In the genomic region with DNA sequence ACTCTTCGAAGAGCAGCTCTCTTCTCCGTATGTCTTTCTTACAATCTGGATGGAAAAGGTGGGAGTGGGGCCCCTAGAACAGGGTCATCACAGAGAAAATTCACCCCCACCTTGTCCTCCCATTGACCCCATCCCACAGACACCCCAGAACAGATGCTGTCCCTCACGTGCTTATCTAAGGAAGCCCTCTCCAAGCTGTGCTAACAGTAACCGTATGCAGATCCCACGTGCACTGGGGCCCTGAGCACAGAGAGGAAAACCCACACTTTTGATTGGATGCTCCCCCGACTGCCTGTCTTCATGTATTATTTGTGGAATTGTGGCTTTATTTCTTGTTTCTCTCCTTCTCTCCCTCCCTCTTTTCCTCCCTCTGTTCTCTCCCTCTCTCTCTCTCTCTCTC, we compare ENCODE assay signal across 20 mouse cellular contexts.
DNase-seq lines count a peak whose midpoint lies in the region; ATAC-seq and TF ChIP-seq lines count a peak whose summit lies in the region.
"Had no signal": no experiment of that assay in that cellular context is flagged by ENCODE, and none has a peak within 500 bp of the region (broad histone marks: within the 10 kb centered on the region; RNA-seq: fewer than 3 reads in every experiment).

No protein-coding gene starts in this region.

- no peak overlapping the region for H3K9ac ChIP-seq in intestine, embryonic 14.5 days (ENCODE audit: low read length)
- no peak overlapping the region for H3K9ac ChIP-seq in intestine, postnatal 0 days (ENCODE audit: low read depth, low read length)
- H3K9ac ChIP-seq in embryonic facial prominence, embryonic 15.5 days = no peak overlapping the region
- H3K9ac ChIP-seq in limb, embryonic 11.5 days (ENCODE audit: low read length) = no peak overlapping the region
- H3K9ac ChIP-seq: forebrain, embryonic 15.5 days; heart, embryonic 12.5 days; hindbrain, embryonic 15.5 days had no signal

- no peaks in the 10 kb centered on the region for H3K36me3 ChIP-seq in heart, embryonic 10.5 days
- no peaks in the 10 kb centered on the region for H3K36me3 ChIP-seq in intestine, embryonic 14.5 days (ENCODE audit: control insufficient read depth, insufficient read depth, low read length)
- no peaks in the 10 kb centered on the region for H3K36me3 ChIP-seq in intestine, postnatal 0 days (ENCODE audit: control insufficient read depth, insufficient read depth)
- H3K36me3 ChIP-seq in embryonic facial prominence, embryonic 15.5 days = no peaks in the 10 kb centered on the region
- no peaks in the 10 kb centered on the region for H3K36me3 ChIP-seq in limb, embryonic 11.5 days (ENCODE audit: control insufficient read depth, insufficient read depth, low read length)
- H3K36me3 ChIP-seq: forebrain, embryonic 15.5 days; heart, embryonic 12.5 days; hindbrain, embryonic 15.5 days had no signal

- 0 out of 2 replicates have a peak overlapping the region, but pooled peaks have one; percentile 7 for H3K27ac ChIP-seq in heart, embryonic 10.5 days
- H3K27ac ChIP-seq in intestine, embryonic 14.5 days (ENCODE audit: low read depth) = no peak overlapping the region
- H3K27ac ChIP-seq in intestine, postnatal 0 days (ENCODE audit: low read depth, low read length) = no peak overlapping the region
- no peak overlapping the region for H3K27ac ChIP-seq in embryonic facial prominence, embryonic 15.5 days (replicated peaks)
- no peak overlapping the region for H3K27ac ChIP-seq in limb, embryonic 11.5 days (replicated peaks; ENCODE audit: low read depth, low read length)
- H3K27ac ChIP-seq: forebrain, embryonic 15.5 days; hindbrain, embryonic 15.5 days had no signal

- no peak for DNase-seq in heart, embryonic 10.5 days (ENCODE audit: low spot score)
- DNase-seq in heart, adult 18-20 months = no peak
- DNase-seq in intestine, embryonic 14.5 days (ENCODE audit: low spot score) = no peak
- DNase-seq in limb, embryonic 11.5 days (ENCODE audit: low spot score) = no peak
- no peak for DNase-seq in right cerebral cortex, postnatal 4 days
- DNase-seq: adrenal gland, postnatal 14 days; cerebellum, adult 2 months; cerebellum, postnatal 10 days; gastrocnemius, postnatal 36 days; heart, adult 11 months; heart, postnatal 10 days; kidney, adult 2 months had no signal

- TF ChIP-seq CTCF in intestine, postnatal 0 days (IDR thresholded peaks at IDR 0.05; ENCODE audit: low read depth) = no peak

- no peak overlapping the region for H3K4me3 ChIP-seq in heart, embryonic 10.5 days
- H3K4me3 ChIP-seq in intestine, embryonic 14.5 days (ENCODE audit: low read depth, low read length) = no peak overlapping the region
- H3K4me3 ChIP-seq in intestine, postnatal 0 days (ENCODE audit: low read depth, low read length) = no peak overlapping the region
- H3K4me3 ChIP-seq in embryonic facial prominence, embryonic 15.5 days (replicated peaks) = no peak overlapping the region
- no peak overlapping the region for H3K4me3 ChIP-seq in limb, embryonic 11.5 days (ENCODE audit: low read depth, low read length)
- H3K4me3 ChIP-seq: forebrain, embryonic 15.5 days; heart, embryonic 12.5 days; hindbrain, embryonic 15.5 days had no signal

- peaks cover 14% of the 10 kb centered on the region for H3K27me3 ChIP-seq in heart, embryonic 10.5 days (ENCODE audit: insufficient read depth, poor library complexity, severe bottlenecking)
- no peaks in the 10 kb centered on the region for H3K27me3 ChIP-seq in intestine, embryonic 14.5 days (replicated peaks; ENCODE audit: control insufficient read depth, insufficient read depth, low read length)
- H3K27me3 ChIP-seq in intestine, postnatal 0 days (replicated peaks; ENCODE audit: control insufficient read depth, insufficient read depth, low read length) = no peaks in the 10 kb centered on the region
- no peaks in the 10 kb centered on the region for H3K27me3 ChIP-seq in embryonic facial prominence, embryonic 15.5 days
- no peaks in the 10 kb centered on the region for H3K27me3 ChIP-seq in limb, embryonic 11.5 days (ENCODE audit: control insufficient read depth, insufficient read depth, low read length)
- H3K27me3 ChIP-seq: CH12.LX; forebrain, embryonic 15.5 days; hindbrain, embryonic 15.5 days; Patski had no signal

- H3K4me1 ChIP-seq in heart, embryonic 10.5 days = peaks cover 14% of the 10 kb centered on the region
- H3K4me1 ChIP-seq in intestine, embryonic 14.5 days (replicated peaks; ENCODE audit: control insufficient read depth, insufficient read depth, low read length) = peaks cover 48% of the 10 kb centered on the region
- H3K4me1 ChIP-seq in intestine, postnatal 0 days (replicated peaks; ENCODE audit: control insufficient read depth, insufficient read depth, low read length) = no peaks in the 10 kb centered on the region
- H3K4me1 ChIP-seq in embryonic facial prominence, embryonic 15.5 days = peaks cover 10% of the 10 kb centered on the region
- peaks cover 2% of the 10 kb centered on the region; the same call in 1 of the 2 replicates for H3K4me1 ChIP-seq in limb, embryonic 11.5 days (ENCODE audit: control insufficient read depth, insufficient read depth, low read length)
- H3K4me1 ChIP-seq: forebrain, embryonic 15.5 days had no signal

- WGBS in heart, embryonic 10.5 days = 41% methylated on average over 6 of the region's 6 CpGs
- 24% methylated on average over 6 of the region's 6 CpGs for WGBS in intestine, embryonic 14.5 days
- 46% methylated on average over 6 of the region's 6 CpGs for WGBS in intestine, postnatal 0 days
- 36% methylated on average over 6 of the region's 6 CpGs for WGBS in embryonic facial prominence, embryonic 15.5 days
- WGBS in limb, embryonic 11.5 days = 48% methylated on average over 6 of the region's 6 CpGs

- H3K4me2 ChIP-seq in intestine, embryonic 14.5 days (ENCODE audit: low read length) = no peak overlapping the region
- no peak overlapping the region for H3K4me2 ChIP-seq in intestine, postnatal 0 days (replicated peaks; ENCODE audit: low read depth)
- H3K4me2 ChIP-seq in embryonic facial prominence, embryonic 15.5 days (replicated peaks) = no peak overlapping the region
- H3K4me2 ChIP-seq in limb, embryonic 11.5 days (ENCODE audit: low read depth, severe bottlenecking) = no peak overlapping the region
- H3K4me2 ChIP-seq: forebrain, embryonic 15.5 days; heart, embryonic 12.5 days; hindbrain, embryonic 15.5 days had no signal

- peak; percentile 58; the same call in 1 of the 2 replicates for ATAC-seq in intestine, embryonic 14.5 days (replicated peaks; ENCODE audit: low FRiP score, low TSS enrichment, low read depth)
- ATAC-seq in intestine, postnatal 0 days = no peak
- ATAC-seq in embryonic facial prominence, embryonic 15.5 days (ENCODE audit: insufficient number of reproducible peaks, low FRiP score, low TSS enrichment, low read depth) = 0 out of 2 replicates have a peak, but pooled peaks have one; percentile 40
- peak; percentile 31; the same call in 1 of the 2 replicates for ATAC-seq in limb, embryonic 11.5 days (ENCODE audit: insufficient number of reproducible peaks, low FRiP score, low TSS enrichment, low read depth)
- ATAC-seq: activated CD4-positive, CD25-positive, alpha-beta regulatory T cell, adult 4 months; forebrain, embryonic 15.5 days; Patski had no signal

- H3K9me3 ChIP-seq in heart, embryonic 10.5 days = no peaks in the 10 kb centered on the region
- no peaks in the 10 kb centered on the region for H3K9me3 ChIP-seq in intestine, embryonic 14.5 days (ENCODE audit: control insufficient read depth, low read length)
- no peaks in the 10 kb centered on the region for H3K9me3 ChIP-seq in intestine, postnatal 0 days (ENCODE audit: control insufficient read depth)
- H3K9me3 ChIP-seq in embryonic facial prominence, embryonic 15.5 days (replicated peaks) = no peaks in the 10 kb centered on the region
- H3K9me3 ChIP-seq in limb, embryonic 11.5 days (ENCODE audit: control insufficient read depth, low read length) = no peaks in the 10 kb centered on the region
- H3K9me3 ChIP-seq: forebrain, embryonic 15.5 days; heart, embryonic 12.5 days; hindbrain, embryonic 15.5 days had no signal
